Mouse (Mus musculus) lung, postnatal 0 days (tissue): ENCODE data around the gene Poc1a.

Source experiments
- CTCF ChIP-seq: IDR thresholded peaks from 2 replicates; pipeline ENCODE4 v1.5.1; 2016; ENCODE audit warnings: antibody characterized with exemption, mild to moderate bottlenecking
- EP300 ChIP-seq: IDR thresholded peaks from 2 replicates; pipeline ENCODE4 v1.6.1; 2016; ENCODE audit warnings: antibody characterized with exemption, mild to moderate bottlenecking, control low read depth

GRCm38 (mm10) chr9:106263381-106263924 lies 17.4 kb upstream of the Poc1a start:
- 0 out of 2 replicates have a peak, but pooled peaks have one; percentile 26 for TF ChIP-seq EP300
- no peak for TF ChIP-seq CTCF
